Mouse (Mus musculus): ENCODE measurements around the gene Ppargc1a.

Ppargc1a gene

GRCm38 (mm10) chr5:51412303-51413117, 155.0 kb downstream of the Ppargc1a start:
- peak in 1 of 2 experiments; percentile 37 for DNase-seq

- no peak for DNase-seq
These were observed 157.5 kb downstream of the Ppargc1a start for GRCm38 (mm10) chr5:51410006-51410405.

GRCm38 (mm10) chr5:51406406-51406805, 161.1 kb downstream of the Ppargc1a start:
- peak; percentile 10 to 43 for DNase-seq

All from kidney, postnatal 25 days (tissue).